Mouse (Mus musculus) lung, embryonic 16.5 days (tissue): ENCODE results near the gene Pigk. TPM values are rescaled to one million over a fixed set of nuclear protein-coding genes. Genes with fewer than 3 reads are reported as not detected.

Experiments
- ATAC-seq: fragments of 200-750 bp; cut with Nextera tagmentation; 2 replicates; pipeline ENCODE4 v1.8.0; 2017; ENCODE audit warnings: low read depth, mild to moderate bottlenecking, moderate library complexity
- H3K27ac ChIP-seq: fragments of 300-500 bp; sonication (generic); 2 replicates; pipeline ENCODE4 v1.5.1; 2014; ENCODE audit warnings: mild to moderate bottlenecking, control low read depth, low read length
- H3K27me3 ChIP-seq: fragments of 300-500 bp; sonication (generic); 2 replicates; pipeline ENCODE4 v1.6.1; 2014; ENCODE audit warnings: low read depth, low read length, mixed read lengths; ENCODE audit not compliant: control insufficient read depth, insufficient read depth
- H3K36me3 ChIP-seq: fragments of 300-500 bp; sonication (generic); 2 replicates; pipeline ENCODE4 v1.6.1; 2014; ENCODE audit warnings: low read length; ENCODE audit not compliant: control insufficient read depth, insufficient read depth
- H3K4me1 ChIP-seq: fragments of 300-500 bp; sonication (generic); replicated peaks from 2 replicates; pipeline ENCODE4 v1.6.1; 2014; ENCODE audit warnings: low read length, mixed read lengths; ENCODE audit not compliant: control insufficient read depth, insufficient read depth
- H3K4me2 ChIP-seq: fragments of 300-500 bp; sonication (generic); 2 replicates; pipeline ENCODE4 v1.6.1; 2014; ENCODE audit warnings: low read depth, low read length, control low read depth
- H3K4me3 ChIP-seq: fragments of 300-500 bp; sonication (generic); 2 replicates; pipeline ENCODE4 v1.5.1; 2014; ENCODE audit warnings: mild to moderate bottlenecking, low read length, control low read depth
- H3K9ac ChIP-seq: fragments of 300-500 bp; sonication (generic); 2 replicates; pipeline ENCODE4 v1.6.1; 2014; ENCODE audit warnings: low read length, control low read depth
- H3K9me3 ChIP-seq: fragments of 300-500 bp; sonication (generic); 2 replicates; pipeline ENCODE4 v1.6.1; 2016; ENCODE audit warnings: low read length; ENCODE audit not compliant: control insufficient read depth
- WGBS: fragments of 180-500 bp; shearing (Covaris S2); extraction: QIAGEN DNeasy Blood & Tissue Kit; methylation state at CpG from one replicate; pipeline ENCODE4 v1.1.7; 2014; 5-methylcytosine and 5-hydroxymethylcytosine counted together
- polyA plus RNA-seq: library from polyadenylated mRNA; unstranded; fragments of >200 nt; fragmentation: Nextera tagmentation; extraction: Ambion mirVana; gene quantifications from 2 replicates; pipeline ENCODE4 v1.2.1, GENCODE M21; 2015

The Pigk gene
- polyA plus RNA-seq, 1 experiment from 2014 or later, result 50.3 TPM

- 59% methylated on average over 3 of the region's 3 CpGs for WGBS
- H3K4me3 ChIP-seq, result no peak overlapping the region
- no peaks in the 10 kb centered on the region for H3K36me3 ChIP-seq
- H3K9me3 ChIP-seq, result no peaks in the 10 kb centered on the region
- no peak overlapping the region for H3K27ac ChIP-seq
- ATAC-seq, result no peak
- no peaks in the 10 kb centered on the region for H3K4me1 ChIP-seq
- no peaks in the 10 kb centered on the region for H3K27me3 ChIP-seq
- no peak overlapping the region for H3K4me2 ChIP-seq
- no peak overlapping the region for H3K9ac ChIP-seq
Measured at GRCm38 (mm10) chr3:152842648-152843047, 128.7 kb downstream of the Pigk start.

- Histone ChIP-seq H3K4me3 (no peak overlapping the region), H3K9me3 (no peaks in the 10 kb centered on the region), H3K27ac (no peak overlapping the region), H3K4me1 (no peaks in the 10 kb centered on the region), H3K36me3 (no peaks in the 10 kb centered on the region), H3K4me2 (no peak overlapping the region), H3K9ac (no peak overlapping the region), H3K27me3 (no peaks in the 10 kb centered on the region)
- ATAC-seq, result no peak
Measured at GRCm38 (mm10) chr3:152843925-152844324, 130.0 kb downstream of the Pigk start.

- Histone ChIP-seq H3K4me1 (no peaks in the 10 kb centered on the region), H3K9me3 (no peaks in the 10 kb centered on the region), H3K9ac (no peak overlapping the region), H3K27me3 (no peaks in the 10 kb centered on the region), H3K27ac (no peak overlapping the region), H3K36me3 (no peaks in the 10 kb centered on the region), H3K4me3 (no peak overlapping the region), H3K4me2 (no peak overlapping the region)
- 59% methylated on average over 12 of the region's 12 CpGs for WGBS
- ATAC-seq, result no peak
Measured at GRCm38 (mm10) chr3:152855006-152855614, 141.2 kb downstream of the Pigk start.

GRCm38 (mm10) chr3:152856095-152856494, 142.2 kb downstream of the Pigk start:
- Histone ChIP-seq H3K27me3 (no peaks in the 10 kb centered on the region), H3K9ac (no peak overlapping the region), H3K4me2 (no peak overlapping the region), H3K4me3 (no peak overlapping the region), H3K27ac (no peak overlapping the region), H3K4me1 (no peaks in the 10 kb centered on the region), H3K9me3 (no peaks in the 10 kb centered on the region), H3K36me3 (no peaks in the 10 kb centered on the region)
- ATAC-seq, result no peak
- WGBS, result 63% methylated on average over 10 of the region's 10 CpGs

- WGBS, result 50% methylated on average over 4 of the region's 4 CpGs
- no peak for ATAC-seq
- H3K27me3 ChIP-seq, result no peaks in the 10 kb centered on the region
- H3K9ac ChIP-seq, result no peak overlapping the region
- H3K27ac ChIP-seq, result no peak overlapping the region
- H3K4me3 ChIP-seq, result no peak overlapping the region
- H3K36me3 ChIP-seq, result no peaks in the 10 kb centered on the region
- H3K4me1 ChIP-seq, result no peaks in the 10 kb centered on the region
- no peaks in the 10 kb centered on the region for H3K9me3 ChIP-seq
- no peak overlapping the region for H3K4me2 ChIP-seq
Measured at GRCm38 (mm10) chr3:152861450-152861849, 147.6 kb downstream of the Pigk start.

- Histone ChIP-seq H3K4me1 (no peaks in the 10 kb centered on the region), H3K27ac (no peak overlapping the region), H3K4me3 (no peak overlapping the region), H3K36me3 (no peaks in the 10 kb centered on the region), H3K27me3 (no peaks in the 10 kb centered on the region), H3K4me2 (no peak overlapping the region), H3K9me3 (no peaks in the 10 kb centered on the region), H3K9ac (no peak overlapping the region)
- WGBS, result 22% methylated on average over 1 of the region's 1 CpGs
- no peak; the same call in 1 of the 2 replicates for ATAC-seq
Measured at GRCm38 (mm10) chr3:152861978-152862377, 148.1 kb downstream of the Pigk start.

- H3K9me3 ChIP-seq, result no peaks in the 10 kb centered on the region
- ATAC-seq, result no peak
- WGBS, result 81% methylated on average over 22 of the region's 22 CpGs
- H3K4me2 ChIP-seq, result no peak overlapping the region
- H3K4me3 ChIP-seq, result no peak overlapping the region
- H3K27me3 ChIP-seq, result no peaks in the 10 kb centered on the region
- no peaks in the 10 kb centered on the region for H3K36me3 ChIP-seq
- H3K4me1 ChIP-seq, result no peaks in the 10 kb centered on the region
- no peak overlapping the region for H3K9ac ChIP-seq
- no peak overlapping the region for H3K27ac ChIP-seq
Measured at GRCm38 (mm10) chr3:152866035-152866965, 152.4 kb downstream of the Pigk start.

- 78% methylated on average over 12 of the region's 12 CpGs for WGBS
- H3K36me3 ChIP-seq, result no peaks in the 10 kb centered on the region
- no peak overlapping the region for H3K9ac ChIP-seq
- H3K27me3 ChIP-seq, result no peaks in the 10 kb centered on the region
- no peaks in the 10 kb centered on the region for H3K9me3 ChIP-seq
- no peaks in the 10 kb centered on the region for H3K4me1 ChIP-seq
- H3K27ac ChIP-seq, result no peak overlapping the region
- ATAC-seq, result no peak
- no peak overlapping the region for H3K4me3 ChIP-seq
- H3K4me2 ChIP-seq, result no peak overlapping the region
Measured at GRCm38 (mm10) chr3:152867654-152868525, 154.0 kb downstream of the Pigk start.

- Histone ChIP-seq H3K27me3 (no peaks in the 10 kb centered on the region), H3K4me3 (no peak overlapping the region), H3K27ac (no peak overlapping the region), H3K36me3 (no peaks in the 10 kb centered on the region), H3K4me1 (no peaks in the 10 kb centered on the region), H3K4me2 (no peak overlapping the region), H3K9me3 (no peaks in the 10 kb centered on the region), H3K9ac (no peak overlapping the region)
- no peak for ATAC-seq
- 86% methylated on average over 12 of the region's 12 CpGs for WGBS
Measured at GRCm38 (mm10) chr3:152872054-152872453, 158.2 kb downstream of the Pigk start.
